Mouse (Mus musculus): ENCODE results near the gene Hoxd12. TPM values are rescaled to one million over a fixed set of nuclear protein-coding genes. Genes with fewer than 3 reads are reported as not detected.

Hoxd12 gene
- polyA plus RNA-seq, 1 experiment from 2014 or later, result 0.50 TPM

DNA sequence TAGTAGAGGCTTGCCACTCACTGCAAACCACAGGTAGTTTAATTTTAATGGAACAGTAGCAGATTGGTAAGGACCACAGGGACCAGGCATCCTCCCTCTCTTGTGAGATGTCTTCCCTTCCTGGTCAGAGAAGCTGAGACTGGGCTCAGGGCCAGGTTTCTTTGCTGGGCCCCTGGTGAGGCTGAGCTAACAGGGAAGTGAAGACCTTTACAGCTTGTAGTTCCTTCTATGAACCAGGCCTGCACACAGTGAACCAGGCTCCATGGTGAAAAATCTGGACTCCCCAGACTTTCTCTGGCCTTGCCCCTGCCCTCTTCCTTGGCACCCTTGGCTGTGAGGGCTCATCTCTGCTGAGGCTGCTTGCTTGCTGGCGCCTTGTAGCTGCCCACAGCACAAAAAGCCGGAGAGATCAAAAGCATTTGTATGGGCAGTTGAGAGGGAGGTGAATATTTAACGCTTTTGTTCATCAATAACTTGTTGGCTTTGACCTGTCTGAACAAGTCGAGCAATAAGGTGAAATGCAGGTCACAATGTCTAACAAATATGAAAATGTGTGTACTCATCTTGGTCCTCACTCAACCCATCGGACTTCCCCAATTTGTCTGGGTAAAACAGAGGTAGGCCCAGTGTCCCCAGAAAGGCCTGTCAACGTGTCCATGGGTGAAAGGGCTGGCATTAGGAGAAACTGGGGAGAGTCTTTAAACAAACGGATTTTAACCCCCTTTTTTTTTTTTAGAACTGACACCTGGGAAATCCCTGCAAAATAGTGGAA is 49.6 kb downstream of the Hoxd12 start:
- Histone ChIP-seq H3K9me3 (no peaks in the 10 kb centered on the region), H3K9ac (peak overlapping the region; percentile 80), H3K4me2 (peak overlapping the region; percentile 74), H3K27ac (replicated peaks) (peak overlapping the region; percentile 93), H3K36me3 (peaks cover 46% of the 10 kb centered on the region), H3K4me3 (peak overlapping the region; percentile 46), H3K4me1 (replicated peaks) (peaks cover 100% of the 10 kb centered on the region), H3K27me3 (no peaks in the 10 kb centered on the region)
- no peak for ATAC-seq (ENCODE audit: low read depth)
- WGBS, result 12% methylated on average over 7 of the region's 7 CpGs

DNA sequence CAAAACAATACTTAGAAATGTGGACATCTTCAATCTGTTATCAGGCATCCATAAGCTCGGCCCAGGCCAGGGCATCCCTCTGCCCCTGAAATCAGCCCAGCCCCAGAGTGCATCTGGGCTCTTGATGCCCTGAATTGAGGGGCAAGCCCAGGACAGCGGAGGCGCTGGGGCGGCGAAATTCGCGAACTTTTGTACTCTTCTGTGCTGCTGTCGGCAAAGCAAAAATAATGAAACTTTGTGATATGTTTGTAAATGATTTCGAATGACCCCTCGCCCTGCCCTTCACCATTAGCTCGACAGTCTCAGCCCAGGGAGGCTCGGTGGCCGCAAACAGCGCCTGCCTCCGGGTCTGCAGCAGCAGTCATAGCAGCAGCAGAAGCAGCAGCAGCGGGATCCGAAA is 50.4 kb downstream of the Hoxd12 start:
- Histone ChIP-seq H3K27me3 (no peaks in the 10 kb centered on the region), H3K9me3 (no peaks in the 10 kb centered on the region), H3K9ac (peak overlapping the region; percentile 80), H3K4me2 (peak overlapping the region; percentile 74), H3K4me1 (replicated peaks) (peaks cover 98% of the 10 kb centered on the region), H3K27ac (replicated peaks) (peak overlapping the region; percentile 93), H3K4me3 (peak overlapping the region; percentile 46), H3K36me3 (peaks cover 50% of the 10 kb centered on the region)
- no peak for ATAC-seq (ENCODE audit: low read depth)
- 11% methylated on average over 17 of the region's 17 CpGs for WGBS

DNA sequence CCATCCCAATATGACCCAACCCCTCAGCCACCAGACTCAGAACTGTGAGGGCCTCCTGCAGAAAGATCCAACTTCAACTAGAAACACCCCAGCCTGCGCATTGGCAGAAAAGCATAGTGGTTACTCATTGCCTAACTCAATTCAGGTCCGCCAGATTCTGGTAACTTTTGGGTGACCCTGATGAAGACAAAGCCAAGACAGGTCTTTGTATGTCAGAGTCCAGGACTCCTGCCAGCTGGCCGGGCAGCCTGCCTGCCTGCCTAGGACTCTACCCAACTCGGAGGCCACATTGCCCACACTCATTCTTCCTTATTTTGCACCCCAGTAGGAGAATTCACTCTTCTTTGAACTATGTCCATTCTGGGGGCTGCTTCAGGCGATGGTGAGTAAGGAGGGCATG is 51.7 kb downstream of the Hoxd12 start, which contains the start of gene Gm28230:
TSS of gene Gm28230 (plus strand) at position 178 of the 400 bp plus-strand sequence.
- peak; percentile 16; the same call in 1 of the 2 replicates for ATAC-seq (ENCODE audit: low read depth)
- Histone ChIP-seq H3K9me3 (no peaks in the 10 kb centered on the region), H3K27me3 (no peaks in the 10 kb centered on the region), H3K4me1 (replicated peaks) (peaks cover 98% of the 10 kb centered on the region), H3K27ac (replicated peaks) (peak within 1 kb of the TSS; percentile 93), H3K4me2 (peak within 1 kb of the TSS; percentile 74), H3K4me3 (peak within 1 kb of the TSS; percentile 46), H3K9ac (peak within 1 kb of the TSS; percentile 80), H3K36me3 (peaks cover 63% of the 10 kb centered on the region)
- 10% methylated on average over 5 of the region's 5 CpGs for WGBS

DNA sequence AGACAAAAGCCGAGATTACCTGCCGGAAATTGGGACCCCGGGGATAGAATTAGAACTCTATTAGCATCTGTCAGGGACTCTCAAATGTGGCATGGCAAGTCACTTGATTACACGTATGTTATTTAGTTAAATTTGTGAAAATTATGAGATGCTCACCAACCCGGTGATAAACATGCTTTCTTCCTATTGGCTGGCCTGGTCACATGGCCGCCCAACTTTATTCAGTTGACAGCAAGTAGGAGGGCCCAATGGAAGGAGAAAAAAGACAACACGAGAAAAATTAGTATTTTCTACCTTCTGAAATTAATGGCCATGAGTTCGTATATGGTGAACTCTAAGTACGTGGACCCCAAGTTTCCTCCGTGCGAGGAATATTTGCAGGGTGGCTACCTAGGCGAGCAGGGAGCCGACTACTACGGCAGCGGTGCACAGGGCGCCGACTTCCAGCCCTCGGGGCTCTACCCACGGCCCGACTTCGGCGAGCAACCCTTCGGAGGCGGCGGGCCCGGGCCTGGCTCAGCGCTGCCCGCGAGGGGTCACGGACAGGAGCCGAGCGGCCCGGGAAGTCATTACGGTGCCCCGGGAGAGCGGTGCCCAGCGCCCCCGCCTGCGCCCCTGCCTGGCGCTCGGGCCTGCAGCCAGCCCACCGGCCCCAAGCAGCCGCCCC is 52.3 kb downstream of the Hoxd12 start:
- H3K27ac ChIP-seq (replicated peaks), result peak overlapping the region; percentile 93
- peak overlapping the region; percentile 74 for H3K4me2 ChIP-seq
- WGBS, result 1% methylated on average over 43 of the region's 43 CpGs
- ATAC-seq (ENCODE audit: low read depth), result peak; percentile 15
- H3K4me3 ChIP-seq, result peak overlapping the region; percentile 46
- H3K36me3 ChIP-seq, result peaks cover 63% of the 10 kb centered on the region
- H3K4me1 ChIP-seq (replicated peaks), result peaks cover 98% of the 10 kb centered on the region
- peak overlapping the region; percentile 80 for H3K9ac ChIP-seq
- H3K9me3 ChIP-seq, result no peaks in the 10 kb centered on the region
- no peaks in the 10 kb centered on the region for H3K27me3 ChIP-seq

MicroRNA genes within 50 kb of the gene (microRNA counts, 519-probe panel; counts per million panel counts)
- 5,942 counts per million, percentile 96 among the panel's probes with 10 or more counts for microRNA mmu-miR-10b

Small RNAs within 50 kb of the gene (microRNA-seq; reads per million reads assigned to microRNA genes)
- not detected for gene Gm44463
- gene Mir10b, result 174,672 reads per million, percentile 100 among the genes with 10 or more reads in this experiment

Other genes with a start within 250 kb of the Hoxd12 start
- gene Lnpk, start 95.6 kb upstream of the Hoxd12 start, polyA plus RNA-seq (2015; fragmentation: Nextera tagmentation; extraction: Ambion mirVana), result 45.0 and 46.8 TPM in 2 replicates
- 0.43 and 0.67 TPM in 2 replicates for gene Evx2, start 15.5 kb upstream of the Hoxd12 start, polyA plus RNA-seq (2015; fragmentation: Nextera tagmentation; extraction: Ambion mirVana)
- 0.10 and 0.19 TPM in 2 replicates for gene Hoxd13, start 6.7 kb upstream of the Hoxd12 start, polyA plus RNA-seq (2015; fragmentation: Nextera tagmentation; extraction: Ambion mirVana)
- 4.0 and 6.5 TPM in 2 replicates for gene Hoxd11, start 4.5 kb downstream of the Hoxd12 start, polyA plus RNA-seq (2015; fragmentation: Nextera tagmentation; extraction: Ambion mirVana)
- gene Hoxd10, start 16.9 kb downstream of the Hoxd12 start, polyA plus RNA-seq (2015; fragmentation: Nextera tagmentation; extraction: Ambion mirVana), result 87.2 and 132 TPM in 2 replicates
- gene Hoxd9, start 22.7 kb downstream of the Hoxd12 start, polyA plus RNA-seq (2015; fragmentation: Nextera tagmentation; extraction: Ambion mirVana), result 27.7 and 42.7 TPM in 2 replicates
- 17.4 and 22.8 TPM in 2 replicates for gene Hoxd8, start 29.6 kb downstream of the Hoxd12 start, polyA plus RNA-seq (2015; fragmentation: Nextera tagmentation; extraction: Ambion mirVana)
- 24.2 and 33.8 TPM in 2 replicates for gene Hoxd3, start 36.9 kb downstream of the Hoxd12 start, polyA plus RNA-seq (2015; fragmentation: Nextera tagmentation; extraction: Ambion mirVana)
- gene Hoxd4, start 36.9 kb downstream of the Hoxd12 start, polyA plus RNA-seq (2015; fragmentation: Nextera tagmentation; extraction: Ambion mirVana), result 6.9 and 7.2 TPM in 2 replicates
- 2.2 and 2.4 TPM in 2 replicates for gene Gm28230, start 51.7 kb downstream of the Hoxd12 start, polyA plus RNA-seq (2015; fragmentation: Nextera tagmentation; extraction: Ambion mirVana)
- gene Hoxd1, start 88.0 kb downstream of the Hoxd12 start, polyA plus RNA-seq (2015; fragmentation: Nextera tagmentation; extraction: Ambion mirVana), result 6.4 and 9.0 TPM in 2 replicates
- gene Mtx2, start 150.8 kb downstream of the Hoxd12 start, polyA plus RNA-seq (2015; fragmentation: Nextera tagmentation; extraction: Ambion mirVana), result 156 and 166 TPM in 2 replicates